Mouse (Mus musculus) testis, adult 2 months (tissue): ENCODE measurements around the gene Max.

ENCODE experiments used
- CTCF ChIP-seq: fragments of 200-500 bp; IDR thresholded peaks from 2 replicates; pipeline ENCODE4 v1.5.1; 2012; ENCODE audit warnings: low read depth, mild to moderate bottlenecking, inconsistent platforms, low read length, moderate library complexity; ENCODE audit not compliant: control insufficient read depth, insufficient read depth, insufficient replicate concordance
- POLR2A ChIP-seq: fragments of 200-500 bp; IDR thresholded peaks from 2 replicates; pipeline ENCODE4 v1.6.1; 2012; ENCODE audit warnings: low read depth, mild to moderate bottlenecking, inconsistent platforms, low read length, moderate library complexity; ENCODE audit not compliant: control insufficient read depth

DNA sequence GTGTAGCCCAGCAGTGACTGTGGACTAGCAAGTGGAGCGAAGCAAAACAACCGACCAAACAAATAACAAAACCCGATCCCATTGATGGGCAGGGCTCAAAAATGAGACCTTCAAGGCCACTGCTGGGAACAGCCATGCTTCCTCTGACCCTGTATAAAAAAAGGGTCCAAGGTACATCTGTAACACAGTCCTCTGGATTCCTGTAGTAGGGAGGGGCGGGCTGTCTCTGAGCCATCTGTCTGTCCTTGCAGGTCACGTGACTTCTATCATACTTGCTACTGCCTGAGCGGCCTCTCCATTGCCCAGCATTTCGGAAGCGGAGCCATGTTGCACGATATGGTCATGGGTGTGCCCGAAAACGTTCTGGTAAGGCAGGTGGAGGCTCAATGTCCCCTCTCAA is 45.8 kb downstream of the Max start:
- TF ChIP-seq CTCF, result no peak
- TF ChIP-seq POLR2A, result no peak
